Mouse (Mus musculus): Measurements from ENCODE around the gene Atp6v1f. TPM values are rescaled to one million over a fixed set of nuclear protein-coding genes. Genes with fewer than 3 reads are reported as not detected.

The Atp6v1f gene
- 233 and 239 TPM in 2 replicates for polyA plus RNA-seq (2016; fragmentation: Nextera tagmentation; extraction: Ambion mirVana)

DNA sequence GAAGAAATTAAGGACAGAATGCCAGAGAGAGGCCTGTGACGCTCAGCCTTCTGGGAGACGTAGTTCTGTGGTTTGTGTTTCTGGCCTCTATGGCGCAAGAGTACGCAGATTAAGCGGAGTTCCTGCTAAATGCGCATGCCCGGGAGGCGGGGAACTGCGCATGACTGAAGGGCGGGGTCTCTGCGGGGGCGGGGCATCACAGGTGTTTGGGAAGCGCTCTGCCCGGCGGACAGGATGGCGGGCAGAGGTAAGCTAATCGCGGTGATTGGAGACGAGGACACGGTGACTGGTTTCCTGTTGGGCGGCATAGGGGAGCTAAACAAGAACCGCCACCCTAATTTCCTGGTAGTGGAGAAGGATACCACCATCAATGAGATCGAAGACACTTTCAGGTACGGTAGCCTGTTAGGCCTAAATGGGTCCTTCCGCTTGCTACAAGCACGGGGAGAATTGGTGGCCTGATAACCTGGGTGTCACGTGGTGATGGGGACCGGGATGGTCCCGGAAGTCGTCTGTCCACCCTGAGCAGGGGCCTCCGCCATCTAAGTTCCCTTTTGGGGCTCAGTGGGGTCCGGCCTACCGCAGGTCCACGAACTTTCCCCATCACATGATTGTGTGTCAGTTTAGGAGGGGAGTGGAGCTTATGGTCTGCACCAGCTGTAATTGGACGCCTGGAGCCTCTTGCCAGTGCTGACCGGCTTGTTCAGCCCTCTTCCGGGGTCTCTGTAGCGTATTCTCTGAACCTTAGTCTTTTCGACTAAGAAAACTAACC lies at the start of gene Atp6v1f:
Gene Atp6v1f (plus strand): TSS at position 136 of the 772 bp plus-strand sequence.
- H3K36me3 ChIP-seq, result peaks cover 21% of the 10 kb centered on the region
- peak; percentile 96 for ATAC-seq (ENCODE audit: low FRiP score, low read depth)
- WGBS, result under 1% methylated on average over 39 of the region's 39 CpGs
- no peak within 1 kb of the TSS for H3K27ac ChIP-seq
- H3K4me3 ChIP-seq, result peak within 1 kb of the TSS; percentile 60
- H3K4me1 ChIP-seq, result peaks cover 12% of the 10 kb centered on the region
- peak within 1 kb of the TSS; percentile 68 for H3K4me2 ChIP-seq (replicated peaks)
- no peaks in the 10 kb centered on the region for H3K9me3 ChIP-seq
- H3K9ac ChIP-seq, result peak within 1 kb of the TSS; percentile 70
- no peaks in the 10 kb centered on the region for H3K27me3 ChIP-seq (replicated peaks)

DNA sequence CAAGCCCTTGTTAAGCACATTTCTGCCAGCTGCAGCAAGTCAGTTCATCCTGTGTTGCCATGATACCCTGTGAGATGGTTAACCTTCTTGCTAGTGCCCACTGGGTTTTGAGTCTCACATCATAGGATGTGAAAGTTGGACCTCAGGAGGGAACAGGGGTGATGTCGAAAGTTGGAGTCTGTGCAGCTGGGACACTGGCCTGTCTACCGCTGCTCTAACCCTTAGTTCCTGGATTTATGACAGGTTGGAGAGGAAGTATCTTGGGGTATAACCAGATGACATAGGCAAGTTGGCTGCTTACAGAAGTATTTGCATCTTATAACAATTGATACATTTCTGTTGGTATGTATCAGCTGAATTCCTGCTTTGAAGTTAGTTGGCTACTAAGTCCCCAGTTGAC lies 46.9 kb upstream of the Atp6v1f start:
- ATAC-seq (ENCODE audit: low FRiP score, low read depth), result no peak
- Histone ChIP-seq H3K27ac (no peak overlapping the region), H3K4me1 (no peaks in the 10 kb centered on the region), H3K4me3 (no peak overlapping the region), H3K36me3 (peaks cover 31% of the 10 kb centered on the region), H3K27me3 (replicated peaks) (no peaks in the 10 kb centered on the region), H3K9me3 (no peaks in the 10 kb centered on the region), H3K4me2 (replicated peaks) (no peak overlapping the region), H3K9ac (no peak overlapping the region)
- 88% methylated on average over 2 of the region's 2 CpGs for WGBS

DNA sequence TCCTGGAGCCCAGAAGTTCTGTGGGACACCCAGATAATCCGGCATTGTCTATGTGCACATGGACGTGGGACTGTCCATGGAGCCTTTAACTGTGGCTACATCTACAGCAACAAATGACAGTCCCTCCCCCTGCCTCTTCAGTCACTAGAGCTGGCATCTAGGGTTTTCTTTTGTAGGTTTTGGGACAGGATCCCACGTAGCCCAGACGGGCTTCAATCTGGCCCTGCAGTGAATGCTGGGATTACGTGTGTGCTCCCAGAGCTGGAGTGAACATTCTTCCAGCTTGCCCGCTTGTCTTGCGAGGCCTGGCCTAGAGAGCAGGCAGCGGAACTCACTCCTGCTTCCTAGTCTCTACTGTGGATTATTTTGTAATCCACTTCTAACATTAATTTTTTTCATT lies 42.4 kb upstream of the Atp6v1f start:
- no peak for ATAC-seq (ENCODE audit: low FRiP score, low read depth)
- H3K4me1 ChIP-seq, result no peaks in the 10 kb centered on the region
- 0 out of 2 replicates have a peak, but pooled peaks cover 7% of the 10 kb centered on the region for H3K36me3 ChIP-seq
- H3K4me3 ChIP-seq, result no peak overlapping the region
- no peak overlapping the region for H3K27ac ChIP-seq
- H3K9me3 ChIP-seq, result no peaks in the 10 kb centered on the region
- no peak overlapping the region for H3K9ac ChIP-seq
- WGBS, result 90% methylated on average over 8 of the region's 8 CpGs
- no peaks in the 10 kb centered on the region for H3K27me3 ChIP-seq (replicated peaks)
- no peak overlapping the region for H3K4me2 ChIP-seq (replicated peaks)

DNA sequence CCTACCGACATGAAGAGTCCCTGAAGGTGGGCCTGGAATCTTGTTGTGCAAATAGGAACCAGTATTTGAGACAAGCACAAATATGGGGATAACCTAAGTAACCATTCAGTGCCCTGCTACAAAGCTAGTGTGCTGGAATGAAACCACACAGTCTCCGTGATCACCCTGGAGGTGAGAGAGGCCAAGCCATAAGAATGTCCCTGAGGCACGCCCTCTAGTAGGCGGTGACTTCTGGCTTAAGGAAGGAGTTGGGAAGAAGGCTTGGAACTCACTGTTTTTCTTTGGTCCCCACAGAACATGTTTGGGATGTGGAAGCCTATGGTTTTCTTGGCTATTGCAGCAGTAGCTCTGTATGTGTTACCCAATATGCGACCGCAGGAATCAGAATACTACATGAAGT lies 41.2 kb upstream of the Atp6v1f start:
- no peak overlapping the region for H3K9ac ChIP-seq
- ATAC-seq (ENCODE audit: low FRiP score, low read depth), result no peak

GRCm38 (mm10) chr6:29428171-29428570 lies 39.3 kb upstream of the Atp6v1f start:
- no peak for ATAC-seq (ENCODE audit: low FRiP score, low read depth)
- H3K9ac ChIP-seq, result no peak overlapping the region
- peaks cover 26% of the 10 kb centered on the region for H3K27me3 ChIP-seq (replicated peaks)
- H3K36me3 ChIP-seq, result 0 out of 2 replicates have a peak, but pooled peaks cover under 1% of the 10 kb centered on the region
- no peak overlapping the region for H3K4me2 ChIP-seq (replicated peaks)
- H3K27ac ChIP-seq, result no peak overlapping the region
- H3K4me3 ChIP-seq, result no peak overlapping the region
- H3K9me3 ChIP-seq, result no peaks in the 10 kb centered on the region
- peaks cover 5% of the 10 kb centered on the region for H3K4me1 ChIP-seq
- 58% methylated on average over 4 of the region's 4 CpGs for WGBS

More for the DNA sequence above, 41.2 kb upstream of the Atp6v1f start:
- Histone ChIP-seq H3K9me3 (no peaks in the 10 kb centered on the region), H3K27ac (no peak overlapping the region), H3K36me3 (0 out of 2 replicates have a peak, but pooled peaks cover 7% of the 10 kb centered on the region), H3K4me3 (no peak overlapping the region), H3K4me2 (replicated peaks) (no peak overlapping the region), H3K4me1 (no peaks in the 10 kb centered on the region), H3K27me3 (replicated peaks) (peaks cover 7% of the 10 kb centered on the region; the same call in 1 of the 2 replicates)
- 79% methylated on average over 6 of the region's 6 CpGs for WGBS

GRCm38 (mm10) chr6:29430681-29431420 lies 36.7 kb upstream of the Atp6v1f start:
- Histone ChIP-seq H3K4me2 (replicated peaks) (no peak overlapping the region), H3K27me3 (replicated peaks) (peaks cover 49% of the 10 kb centered on the region), H3K36me3 (no peaks in the 10 kb centered on the region), H3K4me1 (peaks cover 31% of the 10 kb centered on the region), H3K9ac (no peak overlapping the region), H3K27ac (no peak overlapping the region), H3K4me3 (no peak overlapping the region), H3K9me3 (no peaks in the 10 kb centered on the region)
- no peak for ATAC-seq (ENCODE audit: low FRiP score, low read depth)
- WGBS, result 50% methylated on average over 15 of the region's 15 CpGs

- no peak for ATAC-seq (ENCODE audit: low FRiP score, low read depth)
- WGBS, result 30% methylated on average over 5 of the region's 5 CpGs
These were observed 36.0 kb upstream of the Atp6v1f start for GRCm38 (mm10) chr6:29431473-29431872.

DNA sequence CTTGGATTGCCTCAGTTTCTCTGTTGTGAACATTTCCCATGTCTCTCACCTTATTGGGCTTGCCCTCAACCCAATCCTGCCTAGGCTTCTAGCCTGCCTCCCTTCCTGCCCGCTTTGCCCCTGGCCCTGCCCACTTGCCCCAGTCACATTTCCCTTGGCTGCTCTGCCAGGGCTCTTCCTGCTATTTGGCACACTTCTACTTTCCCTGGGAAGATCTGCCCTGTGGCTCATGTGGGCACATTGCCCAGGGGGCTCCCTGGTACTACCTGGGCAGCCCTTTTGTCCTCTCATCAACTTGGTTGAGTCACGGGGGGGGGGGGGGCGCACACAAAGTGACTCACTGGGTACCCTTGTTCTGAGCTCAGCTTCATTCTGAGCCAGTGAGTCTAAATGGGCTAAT lies 35.4 kb upstream of the Atp6v1f start:
- H3K4me1 ChIP-seq, result peaks cover 42% of the 10 kb centered on the region

More at GRCm38 (mm10) chr6:29431473-29431872, 36.0 kb upstream of the Atp6v1f start:
- H3K9me3 ChIP-seq, result no peaks in the 10 kb centered on the region
- no peak overlapping the region for H3K27ac ChIP-seq
- no peak overlapping the region for H3K4me3 ChIP-seq
- no peaks in the 10 kb centered on the region for H3K36me3 ChIP-seq
- peaks cover 38% of the 10 kb centered on the region for H3K4me1 ChIP-seq
- H3K27me3 ChIP-seq (replicated peaks), result peaks cover 49% of the 10 kb centered on the region
- H3K9ac ChIP-seq, result no peak overlapping the region
- no peak overlapping the region for H3K4me2 ChIP-seq (replicated peaks)

DNA sequence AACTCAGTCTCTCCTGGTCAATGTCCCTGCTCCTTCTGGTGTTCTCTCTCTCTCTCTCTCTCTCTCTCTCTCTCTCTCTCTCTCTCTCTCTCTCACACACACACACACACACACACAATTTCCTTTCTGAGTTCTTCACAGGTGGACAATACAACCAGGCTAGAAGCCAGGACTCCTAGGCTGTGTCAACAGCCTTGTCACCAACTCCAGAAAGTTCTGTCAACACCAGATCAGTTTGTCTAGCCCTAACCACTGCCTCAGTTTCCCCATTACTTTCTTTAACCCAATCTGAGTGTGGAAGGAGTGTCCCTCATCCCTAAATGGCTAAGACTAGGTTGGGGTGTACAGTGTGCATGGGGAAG lies 34.9 kb upstream of the Atp6v1f start:
- H3K27me3 ChIP-seq (replicated peaks), result peaks cover 49% of the 10 kb centered on the region
- no peak overlapping the region for H3K27ac ChIP-seq
- ATAC-seq (ENCODE audit: low FRiP score, low read depth), result no peak
- no peaks in the 10 kb centered on the region for H3K36me3 ChIP-seq
- H3K9ac ChIP-seq, result 0 out of 2 replicates have a peak overlapping the region, but pooled peaks have one; percentile 51
- H3K9me3 ChIP-seq, result no peaks in the 10 kb centered on the region
- H3K4me3 ChIP-seq, result peak overlapping the region; percentile 47
- peaks cover 42% of the 10 kb centered on the region for H3K4me1 ChIP-seq
- peak overlapping the region; percentile 88 for H3K4me2 ChIP-seq (replicated peaks)

More for the DNA sequence above, 35.4 kb upstream of the Atp6v1f start:
- Histone ChIP-seq H3K9me3 (no peaks in the 10 kb centered on the region), H3K27me3 (replicated peaks) (peaks cover 49% of the 10 kb centered on the region), H3K36me3 (no peaks in the 10 kb centered on the region), H3K27ac (no peak overlapping the region), H3K4me3 (no peak overlapping the region), H3K9ac (no peak overlapping the region), H3K4me2 (replicated peaks) (no peak overlapping the region)
- ATAC-seq (ENCODE audit: low FRiP score, low read depth), result no peak
- 37% methylated on average over 3 of the region's 3 CpGs for WGBS

- H3K27me3 ChIP-seq (replicated peaks), result peaks cover 49% of the 10 kb centered on the region
- WGBS, result 2% methylated on average over 71 of the region's 77 CpGs
- no peak for ATAC-seq (ENCODE audit: low FRiP score, low read depth)
These were observed 34.3 kb upstream of the Atp6v1f start, which contains the start of gene Flnc for GRCm38 (mm10) chr6:29433038-29433803. TSS of gene Flnc (plus strand) at chr6:29433256.

DNA sequence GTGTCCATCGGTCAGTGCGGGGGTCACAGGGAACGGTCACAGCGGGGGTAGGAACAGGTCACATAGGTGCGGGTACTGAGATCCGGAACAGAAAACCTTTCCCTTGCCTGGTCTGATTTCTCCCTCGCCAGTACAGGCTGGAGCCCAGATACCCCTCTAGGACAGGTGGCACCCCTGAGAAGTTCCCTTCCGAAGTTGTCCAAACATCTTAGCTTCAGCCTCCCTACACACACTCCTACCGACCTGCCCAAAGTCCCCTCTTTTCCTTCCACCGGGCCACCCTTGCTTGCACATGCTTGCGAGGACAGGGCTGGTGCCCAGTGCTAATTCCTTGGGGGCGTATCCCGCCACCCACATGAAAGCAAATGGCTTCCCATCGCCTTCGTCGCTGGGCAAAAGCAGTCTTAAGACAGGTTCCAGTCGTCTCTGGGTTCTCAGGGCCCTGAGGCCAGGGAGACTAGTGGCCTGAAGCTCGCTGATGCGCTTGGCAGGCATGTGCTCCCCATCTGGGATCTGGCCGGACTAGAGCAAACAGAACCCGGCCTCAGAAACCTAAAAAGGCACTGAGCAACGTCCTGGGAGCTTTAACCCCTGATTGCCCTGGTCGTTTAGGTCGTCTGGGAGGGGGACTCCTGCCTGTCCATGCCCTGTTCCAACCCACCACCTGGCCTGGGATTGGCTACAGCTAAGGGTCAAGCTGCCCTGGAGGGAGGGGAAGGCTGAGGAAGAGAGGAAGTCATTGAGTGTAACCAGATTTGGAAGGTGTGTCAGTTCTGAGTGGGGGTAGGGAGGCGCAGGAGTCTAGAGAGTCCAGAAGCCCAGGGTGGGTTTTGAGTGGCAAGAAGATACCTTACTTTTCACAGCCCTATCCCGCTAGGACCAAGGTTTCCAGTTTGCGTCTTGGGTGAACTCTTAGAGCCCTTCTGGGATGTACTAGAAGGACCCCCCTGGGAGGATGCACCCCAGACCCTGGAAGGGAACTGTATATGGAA lies 33.4 kb upstream of the Atp6v1f start:
- peak overlapping the region; percentile 47 for H3K4me3 ChIP-seq
- no peak for ATAC-seq (ENCODE audit: low FRiP score, low read depth)
- H3K36me3 ChIP-seq, result no peaks in the 10 kb centered on the region
- H3K4me1 ChIP-seq, result peaks cover 42% of the 10 kb centered on the region
- H3K27me3 ChIP-seq (replicated peaks), result peaks cover 49% of the 10 kb centered on the region
- peak overlapping the region; percentile 51 for H3K9ac ChIP-seq
- 4% methylated on average over 27 of the region's 27 CpGs for WGBS
- H3K27ac ChIP-seq, result no peak overlapping the region
- peak overlapping the region; percentile 88 for H3K4me2 ChIP-seq (replicated peaks)
- no peaks in the 10 kb centered on the region for H3K9me3 ChIP-seq

More at GRCm38 (mm10) chr6:29433038-29433803, 34.3 kb upstream of the Atp6v1f start, which contains the start of gene Flnc:
- peak within 1 kb of the TSS; percentile 51 for H3K9ac ChIP-seq
- H3K4me2 ChIP-seq (replicated peaks), result peak within 1 kb of the TSS; percentile 88
- no peak within 1 kb of the TSS for H3K27ac ChIP-seq
- peak within 1 kb of the TSS; percentile 47 for H3K4me3 ChIP-seq
- no peaks in the 10 kb centered on the region for H3K36me3 ChIP-seq
- H3K9me3 ChIP-seq, result no peaks in the 10 kb centered on the region
- H3K4me1 ChIP-seq, result peaks cover 42% of the 10 kb centered on the region
